Mouse (Mus musculus) adrenal gland, adult (tissue): ENCODE measurements around the gene Il1rn.
A peak's percentile ranks its signal among the peaks of the same experiment; 100 is the strongest.

Source experiments
- DNase-seq, 2 experiments: peaks; one replicate each; pipeline ENCODE4 v3.0.0; 2022 to 2023; ENCODE audit warnings: low spot score in 1 of 2; ENCODE audit not compliant: inconsistent age in 2 of 2

The Il1rn gene

GRCm38 (mm10) chr2:24336545-24336944 is at the start of gene Il1rn:
TSS of gene Il1rn (plus strand) at chr2:24336853.
- no peak for DNase-seq

DNA sequence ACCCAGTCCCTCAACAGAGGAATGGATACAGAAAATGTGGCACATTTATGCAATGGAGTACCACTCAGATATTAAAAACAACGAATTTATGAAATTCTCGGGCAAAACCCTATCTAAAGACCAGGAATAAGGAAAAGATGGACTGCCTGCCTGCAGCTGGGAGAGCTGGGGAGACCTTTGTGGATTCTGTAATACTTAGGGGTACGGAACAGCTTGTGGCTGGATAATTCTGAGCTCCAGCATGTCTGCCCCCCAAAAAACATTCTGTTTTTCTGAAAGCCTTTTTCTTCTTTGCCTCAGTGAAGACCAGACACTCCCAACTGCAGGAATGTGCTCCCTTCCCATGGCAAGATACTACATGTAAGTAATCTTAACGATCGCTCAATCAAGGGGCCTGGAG is 45.8 kb upstream of the Il1rn start, which contains the start of gene Il1f10:
TSS of gene Il1f10 (plus strand) at position 301 of the 400 bp plus-strand sequence.
- no peak for DNase-seq

DNA sequence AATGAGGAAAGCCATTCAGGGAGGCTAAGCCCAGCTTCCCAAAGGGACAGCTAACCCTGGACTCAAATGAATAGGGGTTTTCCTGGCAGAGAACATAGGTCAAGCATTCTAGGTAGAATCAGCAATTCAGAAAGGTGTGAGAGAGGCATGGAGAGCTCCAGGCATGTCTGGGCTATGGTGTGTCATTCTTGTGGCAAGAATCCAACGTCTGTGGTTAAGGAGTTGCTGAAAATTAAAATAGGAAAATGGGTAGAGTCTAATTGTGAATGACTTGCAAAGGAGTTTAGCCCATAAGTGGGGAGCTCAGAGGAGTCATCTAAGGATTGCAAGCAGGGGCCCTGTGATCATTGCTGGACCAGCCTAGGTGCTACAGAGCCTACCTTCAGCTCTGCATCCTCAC is 42.0 kb upstream of the Il1rn start:
- DNase-seq: no peak

DNA sequence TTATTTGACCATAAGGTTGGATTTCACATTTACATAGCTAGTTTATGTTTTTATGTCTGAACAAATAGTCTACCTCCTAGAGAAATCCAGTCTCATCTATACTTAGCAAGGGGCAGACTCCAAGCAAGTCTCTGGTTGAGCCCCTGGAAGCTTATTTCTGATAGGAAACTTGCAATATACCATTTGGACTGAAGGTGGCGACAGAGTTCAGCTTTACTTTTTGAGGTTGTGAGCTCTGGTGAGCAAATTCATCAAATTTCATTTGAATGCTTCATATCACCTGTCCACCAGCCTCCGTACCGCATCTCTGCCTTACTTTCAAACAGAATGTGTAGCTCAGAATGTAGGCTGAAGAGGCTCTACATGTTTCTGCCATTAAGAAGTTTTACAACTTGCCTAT is 39.8 kb upstream of the Il1rn start:
- DNase-seq: peak; percentile 10 to 77

DNA sequence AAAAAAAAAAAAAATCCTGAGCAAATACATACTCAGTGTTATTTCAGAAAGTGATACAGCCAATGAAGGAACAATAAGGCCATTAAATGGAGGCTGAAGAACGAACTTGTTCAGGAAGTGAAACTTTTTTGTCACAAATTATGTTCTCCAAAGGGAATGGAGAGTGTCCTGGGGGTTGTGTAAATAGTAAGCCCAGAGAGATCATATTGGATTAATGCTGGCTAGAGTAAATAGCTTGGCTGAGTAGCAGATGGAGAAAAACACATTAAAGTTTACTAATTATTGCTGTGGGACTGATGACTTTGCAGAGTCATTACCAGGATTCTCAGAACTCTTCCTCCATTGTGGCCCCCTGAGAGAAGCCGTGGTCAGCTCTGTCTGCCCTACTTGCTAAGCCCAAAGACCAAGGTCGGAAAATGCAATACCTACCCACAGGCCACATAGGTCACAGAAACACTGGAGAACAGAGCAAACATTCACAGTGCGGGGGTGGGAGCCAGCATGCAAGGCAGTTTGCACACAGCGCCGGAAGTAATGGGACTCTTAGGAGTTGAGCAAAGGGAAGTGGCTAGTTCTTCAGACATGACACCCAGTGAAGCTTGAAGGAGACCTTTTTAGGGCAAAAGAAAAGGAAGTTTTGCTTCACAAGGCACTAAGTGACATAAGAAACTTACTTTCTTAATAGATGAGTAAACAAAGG is 25.2 kb upstream of the Il1rn start:
- peak in 1 of 2 experiments; percentile 28 for DNase-seq

- DNase-seq: no peak
Observed at GRCm38 (mm10) chr2:24316919-24317318, 19.7 kb upstream of the Il1rn start.

DNA sequence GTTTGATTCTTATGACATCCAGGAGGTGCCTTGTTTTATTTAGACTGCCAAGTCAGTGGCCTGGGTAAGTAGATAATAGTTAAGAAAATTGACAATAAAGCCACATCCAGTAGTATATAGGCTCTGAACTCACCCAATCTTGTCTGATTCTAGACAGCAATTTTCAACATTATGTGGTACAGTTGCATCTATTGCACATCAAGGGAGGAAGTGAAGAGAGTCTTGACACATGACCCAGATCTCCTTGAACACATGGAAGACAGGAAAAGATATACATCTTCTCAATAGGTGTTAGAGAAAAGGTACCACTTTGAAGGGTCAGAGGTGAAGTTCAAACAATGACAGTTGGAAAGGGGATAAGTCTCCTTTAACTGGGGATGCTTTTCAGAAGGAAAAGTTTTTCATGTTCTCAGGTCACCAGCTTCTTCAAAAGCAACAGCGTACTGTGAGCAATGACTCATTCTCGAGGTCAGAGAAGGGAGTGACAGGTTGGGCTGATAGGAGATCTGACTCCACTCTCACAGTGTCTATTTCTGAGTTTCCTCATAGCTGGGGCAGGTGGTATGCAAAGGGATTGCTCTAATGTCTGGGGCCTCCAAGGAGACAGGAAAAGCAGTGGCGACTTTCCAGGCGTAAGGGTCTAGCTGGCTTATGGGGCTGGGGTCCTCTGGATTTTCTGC is 18.6 kb upstream of the Il1rn start:
- peak in 1 of 2 experiments; percentile 47 for DNase-seq

GRCm38 (mm10) chr2:24335333-24335732 is 1.3 kb upstream of the Il1rn start:
- DNase-seq: peak; percentile 51 to 79

DNA sequence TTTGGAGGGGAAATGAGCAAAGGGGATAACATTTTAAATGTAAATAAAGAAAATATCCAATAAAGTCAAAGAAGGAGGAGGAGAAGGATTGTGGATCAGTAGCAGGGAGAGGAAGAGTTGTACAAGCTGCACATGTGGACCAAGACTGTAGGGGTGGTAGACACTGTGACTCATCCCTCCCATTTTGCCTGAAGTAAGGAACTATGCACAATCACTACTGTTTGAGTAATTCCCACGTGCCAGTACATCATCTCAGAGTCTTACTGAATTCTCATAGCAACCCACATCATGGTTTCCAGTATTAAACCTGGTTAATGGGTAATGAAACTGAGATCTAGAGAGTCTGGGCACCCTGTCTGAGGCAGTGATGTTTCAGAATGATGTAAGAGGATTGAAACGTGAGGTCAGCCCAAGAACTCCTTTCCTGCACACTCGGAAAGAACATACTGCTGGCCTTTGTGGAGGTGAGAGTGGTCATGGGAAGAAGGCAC is 4.8 kb downstream of the Il1rn start:
- DNase-seq: no peak

- DNase-seq: no peak
Observed at GRCm38 (mm10) chr2:24344619-24345018, 8.0 kb downstream of the Il1rn start.

- no peak for DNase-seq
Observed at GRCm38 (mm10) chr2:24345056-24345455, 8.4 kb downstream of the Il1rn start.

- no peak for DNase-seq
Observed at GRCm38 (mm10) chr2:24347926-24348325, 11.3 kb downstream of the Il1rn start.

- DNase-seq: no peak
Observed at GRCm38 (mm10) chr2:24351159-24351558, 14.5 kb downstream of the Il1rn start.

DNA sequence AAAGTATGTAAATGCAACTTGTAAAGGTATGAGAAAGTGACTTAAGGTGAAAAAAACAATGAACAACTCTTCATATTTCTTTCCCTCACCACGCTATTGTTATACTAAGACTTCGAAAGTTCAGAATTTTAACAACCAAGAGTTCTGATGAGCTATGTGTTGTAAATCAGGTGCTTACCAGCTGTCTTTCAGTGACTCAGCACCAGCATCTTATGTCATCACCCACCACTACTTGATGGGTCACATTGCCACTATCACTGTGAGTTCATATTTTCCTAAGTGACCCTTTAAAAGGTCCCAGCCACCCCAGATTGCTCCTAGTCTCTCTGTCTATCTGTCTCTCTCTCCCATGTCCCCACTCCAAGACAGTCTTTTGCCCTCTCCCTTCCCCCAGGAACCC is 16.4 kb downstream of the Il1rn start:
- DNase-seq: no peak

- peak in 1 of 2 experiments; percentile 66 for DNase-seq
Observed at GRCm38 (mm10) chr2:24357642-24358041, 21.0 kb downstream of the Il1rn start.

GRCm38 (mm10) chr2:24359347-24359746 is 22.7 kb downstream of the Il1rn start:
- DNase-seq: no peak

GRCm38 (mm10) chr2:24363818-24364217 is 27.2 kb downstream of the Il1rn start:
- peak in 1 of 2 experiments; percentile 26 for DNase-seq

DNA sequence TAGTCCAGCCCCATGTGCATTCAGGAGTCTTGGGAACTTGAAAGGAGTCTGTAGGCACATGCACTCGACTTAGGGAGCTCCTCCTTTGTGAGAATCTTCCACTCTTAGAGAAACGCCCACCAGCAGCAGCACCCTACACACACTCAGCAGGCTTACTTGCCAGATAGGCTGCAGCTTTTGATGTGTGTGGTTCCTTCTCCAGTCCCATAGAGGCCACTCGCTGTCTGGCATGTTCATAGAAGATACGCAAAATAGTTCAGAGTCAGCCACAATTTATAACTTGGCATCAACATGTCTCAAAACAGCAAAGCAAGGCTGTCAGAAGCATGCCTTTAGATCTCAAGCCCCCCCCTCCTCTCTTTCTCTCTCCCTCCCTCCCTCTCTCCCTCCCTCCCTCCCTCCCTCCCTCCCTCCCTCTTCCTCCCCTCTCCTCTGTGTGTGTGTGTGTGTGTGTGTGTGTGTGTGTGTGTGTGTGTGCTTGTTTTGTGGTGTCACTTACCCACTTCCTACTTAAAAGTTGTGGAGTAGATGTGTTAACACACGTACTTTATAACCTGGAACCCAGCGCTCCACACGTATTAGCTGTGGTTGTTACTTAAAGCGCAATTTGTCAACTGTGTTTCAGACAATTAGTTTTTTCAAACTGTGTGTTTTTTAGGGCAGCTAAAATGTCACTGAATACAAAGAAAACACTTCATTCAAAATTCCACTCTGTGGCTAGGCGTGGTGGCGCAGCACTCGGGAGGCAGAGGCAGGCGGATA is 29.7 kb downstream of the Il1rn start:
- DNase-seq: no peak

DNA sequence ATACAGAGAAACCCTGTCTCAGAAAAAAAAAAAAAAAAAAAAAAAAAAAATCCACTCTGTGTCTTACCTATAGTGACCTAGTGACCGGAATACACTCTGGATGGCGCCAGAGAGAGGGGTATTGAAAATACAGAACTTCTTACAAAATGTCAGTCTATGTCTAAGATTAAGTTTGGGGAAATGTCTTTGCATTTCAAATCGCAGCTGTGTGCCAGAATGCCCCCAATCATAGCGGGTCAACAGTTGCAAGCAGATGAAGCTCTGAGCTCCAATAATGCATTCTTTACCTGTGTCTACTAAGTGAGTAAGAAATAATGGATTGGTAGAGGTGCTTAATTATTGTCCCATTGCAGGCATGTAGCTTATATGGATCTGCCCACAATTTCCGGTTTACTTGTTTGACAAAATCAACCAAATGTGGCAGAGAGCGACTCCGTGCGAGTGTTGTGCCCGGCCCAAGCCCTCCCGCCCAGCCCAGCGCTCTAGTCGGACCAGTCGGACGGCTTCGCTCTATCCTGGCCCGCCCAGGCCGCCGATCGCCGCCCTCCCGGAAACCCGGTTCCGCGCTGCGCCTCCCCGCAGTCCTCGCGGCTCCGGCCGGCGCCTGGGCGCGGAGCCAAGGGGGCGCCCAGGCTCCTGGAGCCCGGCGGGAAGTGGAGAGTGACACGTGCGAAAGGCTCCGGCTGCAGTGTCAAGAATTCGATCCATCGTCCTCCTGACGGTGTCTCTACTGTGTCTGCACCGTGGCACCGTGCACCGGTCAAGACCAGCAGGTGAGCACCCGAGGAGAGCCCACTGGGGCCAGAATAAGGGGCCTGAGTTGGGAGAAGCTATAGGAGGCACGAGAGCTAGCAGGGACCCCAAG is 30.6 kb downstream of the Il1rn start, which contains the start of gene Psd4:
TSS of gene Psd4 (plus strand) at position 551 of the 865 bp plus-strand sequence.
- peak; percentile 66 to 80 for DNase-seq

DNA sequence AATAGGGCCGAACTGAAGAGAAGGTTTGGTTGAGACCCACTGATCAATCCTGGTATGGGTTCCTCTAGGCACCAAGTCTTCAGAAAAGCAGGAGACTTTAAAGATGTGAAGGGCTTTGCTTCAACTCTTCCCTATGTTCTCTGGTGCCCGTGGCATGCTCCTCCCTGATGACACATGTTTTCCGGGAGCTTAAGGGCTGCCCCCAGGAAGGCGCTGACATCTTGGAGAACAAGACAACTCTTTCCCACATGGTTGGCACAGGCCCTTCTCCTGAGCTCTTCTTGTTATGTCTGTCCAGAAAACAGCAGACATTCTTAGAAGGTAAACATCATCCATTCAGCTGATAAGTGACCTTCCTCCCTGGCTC is 31.2 kb downstream of the Il1rn start:
- DNase-seq: no peak
